Mouse (Mus musculus): ENCODE results near the gene Pak1.

Gene Pak1

DNA sequence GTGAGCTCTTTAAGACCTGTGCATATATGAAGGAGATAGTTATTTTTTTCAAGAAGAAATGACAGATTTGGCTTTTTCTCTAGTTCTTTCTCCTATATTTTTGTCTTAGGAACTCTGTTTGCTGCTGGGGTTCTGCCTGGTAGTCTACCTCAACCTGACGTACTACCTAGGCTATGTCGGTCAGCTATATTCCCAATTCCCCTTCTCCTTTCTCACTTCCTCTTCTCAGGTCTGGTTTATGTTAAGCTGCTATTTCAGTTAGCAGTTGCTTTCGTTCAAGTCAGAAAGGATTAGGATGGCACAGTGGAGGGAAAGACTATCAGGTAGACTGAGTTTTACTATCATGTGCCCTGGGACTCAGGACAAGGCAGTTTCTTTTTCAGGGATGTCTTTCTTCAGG is 75.2 kb downstream of the Pak1 start:
- no peak for DNase-seq

DNA sequence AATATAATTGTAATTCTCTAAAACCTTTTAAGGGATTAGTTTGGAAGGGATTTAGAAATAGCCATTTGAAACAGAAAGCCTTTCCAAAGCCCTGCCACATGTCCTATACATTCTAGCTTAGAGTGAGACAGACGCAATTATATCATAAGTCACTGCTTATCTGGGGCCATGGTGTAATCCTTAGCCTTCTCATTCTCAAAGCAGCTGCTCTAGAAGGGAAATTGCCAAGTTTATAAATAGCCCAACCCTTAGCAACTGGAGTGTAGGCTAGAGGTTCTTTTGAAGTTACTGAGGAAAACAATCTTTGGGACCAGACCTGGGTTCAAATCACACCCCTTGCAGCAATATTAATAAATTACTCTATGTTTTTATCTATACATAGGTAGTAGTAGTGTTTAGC is 76.2 kb downstream of the Pak1 start:
- no peak for DNase-seq

DNA sequence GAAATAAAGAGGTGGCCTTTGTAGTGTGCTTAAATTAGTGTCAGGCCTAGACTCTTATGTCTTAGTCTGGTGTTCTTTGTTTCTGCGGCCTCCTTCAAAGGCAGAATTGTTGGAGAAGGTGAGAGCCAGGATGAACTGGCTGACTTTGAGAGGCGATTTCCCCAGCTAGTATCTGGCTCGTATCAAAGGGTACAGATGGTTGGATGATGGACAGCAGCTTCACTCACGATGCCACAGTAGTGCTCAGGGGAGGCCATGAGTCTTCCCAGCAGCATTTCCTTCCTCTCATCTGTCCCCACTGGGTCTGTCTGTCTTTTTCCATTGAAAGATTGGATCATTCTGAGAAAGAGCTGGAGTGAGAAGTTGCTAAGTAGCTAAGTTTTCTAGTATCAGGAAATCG is 79.5 kb downstream of the Pak1 start:
- DNase-seq = no peak

DNA sequence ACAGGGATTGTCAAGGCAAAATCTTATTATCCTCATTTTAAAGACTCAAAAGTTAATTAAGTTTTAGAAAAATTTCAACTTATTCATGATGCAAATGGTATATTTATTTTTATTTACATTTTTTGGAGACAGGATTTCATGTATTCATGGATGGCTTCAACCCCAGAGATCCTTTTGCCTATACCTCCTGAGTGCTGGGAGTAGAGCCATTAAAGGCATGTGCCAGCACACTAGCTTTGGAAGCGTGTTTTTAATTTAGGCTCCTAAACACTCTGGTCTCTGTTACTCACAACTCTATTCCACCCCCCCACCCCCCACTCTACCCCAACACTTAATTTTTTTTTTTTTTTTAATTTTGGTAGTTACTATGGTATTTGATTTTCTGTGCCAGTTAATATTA is 80.4 kb downstream of the Pak1 start:
- no peak for DNase-seq

DNA sequence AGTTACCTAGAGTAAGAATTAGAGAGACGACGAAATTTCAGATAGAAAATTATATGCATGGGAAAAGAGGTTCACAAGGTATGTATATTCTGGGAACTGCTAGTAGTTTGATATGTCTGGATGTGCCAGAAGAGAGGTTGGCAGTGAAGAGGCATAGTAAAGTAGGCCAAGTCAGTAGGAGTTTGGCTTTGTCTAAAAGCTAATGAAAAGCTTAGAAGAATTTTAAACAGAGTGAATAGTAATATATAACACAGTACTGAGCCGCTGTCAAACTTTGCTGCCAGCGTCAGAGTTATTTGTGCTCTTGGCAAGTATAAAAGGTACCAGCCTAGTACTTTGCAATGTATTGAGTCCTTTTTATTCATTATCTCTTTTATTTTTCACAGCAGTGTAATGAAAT is 84.1 kb downstream of the Pak1 start:
- no peak for DNase-seq

DNA sequence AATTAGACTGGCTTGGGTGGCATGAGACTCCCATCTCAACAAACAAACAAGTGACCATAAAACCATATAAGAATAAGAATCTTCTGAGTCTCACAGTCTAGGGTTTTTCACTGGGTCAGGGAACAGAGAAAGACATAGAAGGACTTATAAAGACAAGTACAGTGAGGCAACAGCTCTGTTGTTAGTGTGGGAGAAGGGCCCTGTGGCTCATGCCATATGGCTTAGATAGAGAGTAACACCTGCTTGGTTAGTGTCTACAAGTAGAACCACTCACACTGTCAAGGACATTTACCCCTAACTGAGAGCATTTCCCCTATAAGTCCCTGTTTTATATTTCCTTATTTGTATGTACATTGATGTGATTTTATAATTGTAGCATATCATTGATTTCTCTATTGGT is 85.0 kb downstream of the Pak1 start:
- DNase-seq = no peak

DNA sequence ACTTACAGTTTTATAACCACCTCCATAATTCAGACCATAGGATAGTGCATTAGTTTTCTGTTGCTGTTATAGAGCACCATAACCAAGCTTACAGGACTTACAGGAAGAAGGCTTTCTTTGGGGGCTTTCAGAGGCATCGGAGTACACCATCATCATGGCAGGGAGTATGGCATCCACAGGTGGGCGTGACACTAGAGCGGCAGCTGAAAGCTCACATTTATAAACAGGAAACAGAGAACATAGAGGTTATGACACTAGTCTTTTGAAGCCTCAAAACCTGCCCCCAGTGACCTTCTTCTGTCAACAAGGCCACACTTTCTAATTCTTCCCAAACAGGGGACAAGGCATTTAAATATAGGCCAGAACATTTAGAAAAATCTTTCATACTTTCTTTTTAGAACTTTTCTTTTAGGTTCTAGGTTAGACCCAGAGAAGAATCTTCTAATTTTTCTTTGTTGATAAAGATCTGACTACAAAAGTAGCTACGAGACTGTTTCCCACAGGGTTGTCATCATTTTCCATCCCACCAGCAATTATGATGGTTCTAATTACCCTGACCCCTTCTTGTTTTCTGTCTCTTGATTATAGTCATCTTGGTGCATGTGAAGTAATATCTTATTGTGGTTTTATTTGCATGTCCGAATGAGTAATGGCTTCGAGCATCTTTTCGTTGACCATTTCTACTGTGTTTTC is 89.7 kb downstream of the Pak1 start:
- DNase-seq = peak; percentile 69

DNA sequence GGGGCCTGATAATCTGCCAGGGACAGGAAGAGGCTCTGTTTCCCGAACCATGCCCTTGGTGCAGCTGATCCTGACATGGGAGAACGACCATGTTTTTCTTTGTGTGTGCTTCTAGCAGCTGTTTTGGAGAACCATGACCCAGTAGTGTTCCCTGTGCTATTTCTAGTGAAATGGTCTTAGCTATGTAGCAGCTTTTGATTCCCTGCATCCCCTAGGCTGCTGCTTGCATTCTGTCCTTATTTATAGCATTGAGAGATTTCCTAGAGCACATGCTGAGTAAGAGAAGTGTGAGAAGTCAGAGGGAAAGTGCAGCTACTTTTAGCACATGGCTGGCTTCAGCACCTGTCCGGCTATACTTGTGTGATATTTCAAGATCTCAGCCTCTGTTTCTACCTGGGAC is 123.3 kb downstream of the Pak1 start:
- DNase-seq = no peak

DNA sequence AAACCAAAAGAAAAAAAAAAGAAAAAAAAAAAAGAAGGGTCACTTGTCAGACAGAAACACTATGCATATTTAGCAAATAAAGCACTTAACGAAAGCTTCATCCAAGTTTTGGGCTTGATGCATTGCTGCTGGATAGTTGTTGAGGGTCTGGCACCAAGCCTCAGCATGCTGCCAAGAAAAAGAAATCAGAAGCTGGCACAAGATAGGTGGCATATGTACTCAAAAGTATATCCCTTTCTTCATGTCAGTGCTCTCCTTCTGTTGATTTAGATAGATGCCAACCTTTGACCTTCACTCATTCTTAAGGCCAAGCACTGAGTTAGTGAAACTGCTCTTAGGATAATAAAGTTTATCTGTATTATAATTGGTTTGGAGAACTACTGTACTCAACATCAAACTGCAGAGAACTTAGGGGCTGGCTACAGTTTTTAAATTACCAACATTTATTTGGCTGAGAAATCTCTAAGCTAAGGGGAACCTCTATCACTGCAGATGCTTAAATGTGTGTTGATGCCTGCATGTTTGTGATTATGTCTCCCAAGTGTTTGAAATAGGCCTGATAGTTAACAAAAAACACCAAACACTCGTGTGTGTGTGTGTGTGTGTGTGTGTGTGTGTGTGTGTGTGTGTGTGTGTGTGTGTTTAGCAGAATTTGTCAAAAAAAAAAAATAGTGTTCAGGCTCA is 126.6 kb downstream of the Pak1 start:
- no peak for DNase-seq

DNA sequence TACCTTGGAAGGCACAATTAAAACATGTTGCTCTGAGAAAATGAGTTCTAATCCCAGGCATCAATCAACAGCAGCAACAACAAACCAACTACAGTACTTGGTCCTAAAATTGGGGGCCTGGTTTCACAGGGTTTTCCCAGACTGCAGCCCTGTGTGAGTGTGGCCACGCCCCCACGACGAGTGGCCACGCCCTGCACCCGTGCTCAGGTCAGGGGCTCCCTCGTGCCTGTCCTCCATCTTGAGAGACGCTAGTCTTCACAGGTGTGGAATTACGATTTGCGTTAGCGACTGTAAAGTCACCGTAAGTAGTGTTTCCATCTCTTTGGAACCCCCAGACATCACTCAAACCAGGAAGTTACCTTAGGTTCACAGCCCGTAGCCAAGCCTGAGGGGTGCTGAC is 131.4 kb downstream of the Pak1 start, which contains the start of gene Gdpd4:
Gene Gdpd4 (plus strand): TSS at position 214 of the 400 bp plus-strand sequence.
- DNase-seq = no peak

DNA sequence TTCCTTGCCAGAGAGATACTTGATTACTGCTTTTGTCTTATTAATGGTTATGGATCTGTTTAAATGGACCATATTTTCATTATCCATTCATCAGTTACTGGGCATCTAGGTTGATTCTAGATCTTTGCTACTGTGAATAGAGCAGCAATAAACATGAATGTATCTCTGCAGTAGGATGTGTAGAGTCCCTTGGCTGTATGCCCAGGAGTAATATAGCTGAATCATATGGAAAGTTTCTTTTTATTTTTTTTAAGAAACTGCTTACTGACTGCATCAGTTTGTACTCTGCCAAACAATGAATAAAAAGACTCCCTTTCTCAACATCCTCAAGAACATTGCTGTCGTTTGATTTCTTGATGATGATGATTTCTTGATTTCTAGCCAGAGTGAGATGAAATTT is 137.5 kb downstream of the Pak1 start:
- DNase-seq = no peak

DNA sequence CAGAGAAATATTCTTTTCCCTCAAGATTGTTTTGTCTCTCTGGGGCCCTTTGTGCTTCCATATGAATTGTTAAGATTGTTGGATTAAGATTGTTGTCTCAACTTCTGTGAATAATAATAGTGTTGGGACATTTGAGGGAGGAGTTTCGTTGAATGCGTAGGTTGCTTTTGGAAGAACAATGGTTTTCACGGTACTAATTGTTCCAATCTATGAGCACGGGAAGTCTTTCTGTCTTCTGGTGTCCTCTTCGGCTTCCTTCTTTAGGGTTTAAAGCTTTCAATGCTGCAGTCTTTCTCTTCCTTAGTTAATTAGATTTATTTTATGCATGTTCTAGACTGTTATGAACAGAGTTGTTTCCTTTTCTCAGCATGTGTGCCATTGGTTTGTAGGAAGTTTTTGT is 138.6 kb downstream of the Pak1 start:
- no peak for DNase-seq

DNA sequence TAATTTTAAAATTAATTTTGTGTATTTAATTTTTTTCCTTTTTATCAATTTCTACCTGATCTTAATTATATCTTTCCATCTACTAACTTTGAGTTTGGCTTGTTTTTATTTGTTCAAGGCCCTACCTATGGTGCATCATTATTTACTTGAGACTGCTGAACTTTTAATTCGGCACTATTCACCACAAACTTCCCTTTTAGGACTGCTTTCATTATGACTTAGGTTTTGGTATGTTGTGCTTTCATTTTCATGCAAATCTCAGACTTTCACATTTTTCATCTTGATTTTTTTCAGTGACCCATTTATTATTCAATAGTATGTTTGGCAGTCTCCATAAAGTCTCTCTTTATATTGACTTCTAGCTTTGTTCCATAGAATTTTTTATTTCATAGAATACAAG is 156.1 kb downstream of the Pak1 start:
- no peak for DNase-seq
